Mouse (Mus musculus): ENCODE results near the gene Olfr353.

Gene Olfr353

DNA sequence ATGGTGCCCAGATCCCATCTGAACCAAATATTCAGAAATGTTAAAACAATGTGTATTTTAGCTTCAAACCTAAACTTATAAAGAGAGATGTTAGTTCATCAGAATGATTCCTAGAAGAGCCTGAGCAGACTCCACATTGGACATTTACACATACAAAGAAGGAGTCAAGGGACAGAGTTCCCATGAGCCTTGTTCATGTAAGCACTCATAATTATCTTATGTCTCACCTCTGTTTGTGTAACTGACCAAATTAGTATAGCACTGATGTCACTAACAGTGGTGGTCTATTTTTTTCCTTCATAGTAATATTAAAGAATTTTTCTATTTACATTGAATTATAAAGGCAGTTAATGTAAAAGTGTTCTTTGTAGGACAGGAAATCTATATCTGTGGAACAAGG is at the start of gene Olfr353:
Gene Olfr353 (minus strand): TSS at position 101 of the 400 bp plus-strand sequence.
- no peak for DNase-seq (ENCODE audit: low spot score in 2 of 2)

- no peak for DNase-seq (ENCODE audit: low spot score in 2 of 2)
Measured at GRCm38 (mm10) chr2:36936821-36937220, 44.1 kb upstream of the Olfr353 start, which contains the start of gene Olfr356. Gene Olfr356, plus strand, starts transcription at chr2:36937121.

- no peak for DNase-seq (ENCODE audit: low spot score in 2 of 2)
Measured at GRCm38 (mm10) chr2:36928797-36929196, 36.1 kb upstream of the Olfr353 start, which contains the start of gene Olfr355. Gene Olfr355, minus strand, starts transcription at chr2:36928897.

- no peak for DNase-seq (ENCODE audit: low spot score in 2 of 2)
Measured at GRCm38 (mm10) chr2:36905380-36905779, 12.6 kb upstream of the Olfr353 start, which contains the start of gene Olfr354. Gene Olfr354, plus strand, starts transcription at chr2:36905680.

DNA sequence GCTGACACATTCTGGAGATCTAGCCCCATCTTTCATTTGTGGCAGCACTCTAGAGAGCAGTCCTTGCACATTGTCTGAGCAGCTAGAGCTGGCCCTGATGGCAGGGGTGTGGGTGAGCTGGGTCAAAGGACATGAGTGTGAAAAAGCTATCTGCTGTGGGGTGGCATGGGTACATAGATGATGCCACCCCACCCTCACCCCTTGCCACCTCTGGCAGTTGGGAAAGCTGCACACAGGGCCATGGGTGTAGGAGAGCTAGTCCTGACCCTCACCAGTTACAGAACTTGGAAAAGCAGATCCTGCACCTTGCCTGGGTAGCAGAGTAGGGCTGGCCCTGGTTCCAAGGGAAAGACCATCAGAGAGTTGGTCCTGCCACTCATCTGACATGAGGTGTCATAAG is 4.4 kb upstream of the Olfr353 start:
- no peak for DNase-seq (ENCODE audit: low spot score in 2 of 2)

DNA sequence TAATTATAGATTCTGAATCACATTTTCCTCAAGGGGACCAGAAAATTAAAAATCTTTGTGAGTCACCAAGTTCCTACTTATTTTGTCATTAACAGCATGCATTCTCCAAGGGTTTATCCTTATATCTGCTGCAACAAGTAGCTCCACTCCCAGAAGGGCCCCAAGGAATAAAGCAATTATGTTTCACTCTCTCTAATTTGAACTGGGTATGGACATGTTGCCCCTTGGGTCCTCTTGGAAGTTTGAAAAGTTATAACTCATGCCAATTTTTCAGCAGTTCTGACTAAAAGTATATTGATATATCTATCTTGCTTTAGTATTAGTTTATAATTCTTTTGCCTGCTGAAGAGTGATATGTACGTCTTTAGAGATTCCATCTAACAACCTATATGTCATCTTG is 24.6 kb downstream of the Olfr353 start, which contains the start of gene Olfr352:
Gene Olfr352 (plus strand): TSS at position 301 of the 400 bp plus-strand sequence.
- DNase-seq (ENCODE audit: low spot score in 2 of 2): no peak

- no peak for DNase-seq (ENCODE audit: low spot score in 2 of 2)
Measured at GRCm38 (mm10) chr2:36862560-36862959, 30.2 kb downstream of the Olfr353 start, which contains the start of gene Olfr351. Gene Olfr351, minus strand, starts transcription at chr2:36862660.

DNA sequence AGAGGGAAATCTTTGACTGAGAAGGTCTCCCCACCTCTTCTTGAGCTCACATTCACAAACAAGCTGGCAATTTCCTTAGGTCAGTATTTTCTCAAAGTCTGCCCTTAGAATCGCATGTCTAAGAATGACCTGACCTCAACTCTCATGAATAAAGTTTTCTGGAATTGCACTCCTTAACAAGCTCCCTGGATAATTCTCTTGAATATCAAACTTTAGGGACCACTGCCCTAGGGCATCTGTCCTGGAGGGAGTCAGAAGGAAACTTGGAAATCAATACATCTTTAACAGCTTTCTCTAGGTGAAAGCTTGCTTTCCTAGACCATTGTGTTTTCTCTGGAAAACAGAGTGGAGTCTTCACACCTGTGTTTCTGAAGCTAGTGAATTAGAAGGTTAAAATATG is 46.7 kb downstream of the Olfr353 start, which contains the start of gene Olfr350:
Gene Olfr350 (plus strand): TSS at position 301 of the 400 bp plus-strand sequence.
- DNase-seq (ENCODE audit: low spot score in 2 of 2): no peak

Data from right cerebral cortex, postnatal 36 days (tissue).